Mouse (Mus musculus) midbrain, embryonic 13.5 days (tissue): ENCODE measurements at regions not wholly inside any gene's neighbourhood (a gene's known extent, or its start where the extent isn't known, plus 50 kb on each side); places are given as distances from the start of the nearest gene placed in this dataset.
A peak's percentile ranks its signal among the peaks of the same experiment; 100 is the strongest.

Experiments used
- ATAC-seq: fragments of 200-750 bp; cut with Nextera tagmentation; 2 replicates; pipeline ENCODE4 v1.8.0; 2017; ENCODE audit warnings: mild to moderate bottlenecking, moderate TSS enrichment, moderate library complexity
- H3K27ac ChIP-seq: fragments of 300-500 bp; sonication (generic); 2 replicates; pipeline ENCODE4 v1.5.1; 2015; ENCODE audit warnings: inconsistent platforms, mild to moderate bottlenecking, moderate library complexity
- H3K27me3 ChIP-seq: fragments of 300-500 bp; sonication (generic); 2 replicates; pipeline ENCODE4 v1.6.1; 2015; ENCODE audit warnings: mild to moderate bottlenecking, inconsistent platforms
- H3K36me3 ChIP-seq: fragments of 300-500 bp; sonication (generic); 2 replicates; pipeline ENCODE4 v1.6.1; 2015; ENCODE audit warnings: mild to moderate bottlenecking, inconsistent platforms
- H3K4me1 ChIP-seq: fragments of 300-500 bp; sonication (generic); replicated peaks from 2 replicates; pipeline ENCODE4 v1.6.1; 2015; ENCODE audit warnings: inconsistent platforms
- H3K4me2 ChIP-seq: fragments of 300-500 bp; sonication (generic); replicated peaks from 2 replicates; pipeline ENCODE4 v1.6.1; 2015; ENCODE audit warnings: moderate library complexity, mild to moderate bottlenecking, inconsistent platforms
- H3K4me3 ChIP-seq: fragments of 300-500 bp; sonication (generic); replicated peaks from 2 replicates; pipeline ENCODE4 v1.5.1; 2015; ENCODE audit warnings: mild to moderate bottlenecking, inconsistent platforms
- H3K9ac ChIP-seq: fragments of 300-500 bp; sonication (generic); replicated peaks from 2 replicates; pipeline ENCODE4 v1.6.1; 2015; ENCODE audit warnings: mild to moderate bottlenecking, inconsistent platforms
- H3K9me3 ChIP-seq: fragments of 300-500 bp; sonication (generic); 2 replicates; pipeline ENCODE4 v1.6.1; 2016; ENCODE audit warnings: mild to moderate bottlenecking, inconsistent platforms
- WGBS: fragments of 180-500 bp; shearing (Covaris S2); methylation state at CpG from one replicate; pipeline ENCODE4 v1.1.7; 2015; 5-methylcytosine and 5-hydroxymethylcytosine counted together

DNA sequence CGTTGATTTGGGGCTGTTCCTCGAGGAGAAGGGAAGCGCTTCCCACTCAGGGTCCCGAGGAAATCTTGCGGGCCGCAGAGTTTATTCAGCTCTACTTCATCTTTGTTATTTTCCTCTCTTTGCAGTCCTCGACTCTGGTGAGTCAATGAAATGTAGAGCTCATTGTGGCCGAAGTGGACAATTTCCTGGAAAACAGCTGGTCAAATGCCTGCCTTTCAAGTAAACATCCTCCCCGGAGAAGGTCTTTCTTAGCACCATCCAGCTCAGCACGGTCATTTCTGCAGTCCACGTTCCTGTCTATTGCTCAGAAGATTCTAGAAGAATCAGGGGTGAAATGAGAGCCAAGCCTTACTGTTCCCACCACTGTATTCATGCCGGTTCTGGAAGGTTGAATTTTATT, 133.0 kb downstream of the Bcas1 start:
- WGBS, result 87% methylated on average over 12 of the region's 12 CpGs

DNA sequence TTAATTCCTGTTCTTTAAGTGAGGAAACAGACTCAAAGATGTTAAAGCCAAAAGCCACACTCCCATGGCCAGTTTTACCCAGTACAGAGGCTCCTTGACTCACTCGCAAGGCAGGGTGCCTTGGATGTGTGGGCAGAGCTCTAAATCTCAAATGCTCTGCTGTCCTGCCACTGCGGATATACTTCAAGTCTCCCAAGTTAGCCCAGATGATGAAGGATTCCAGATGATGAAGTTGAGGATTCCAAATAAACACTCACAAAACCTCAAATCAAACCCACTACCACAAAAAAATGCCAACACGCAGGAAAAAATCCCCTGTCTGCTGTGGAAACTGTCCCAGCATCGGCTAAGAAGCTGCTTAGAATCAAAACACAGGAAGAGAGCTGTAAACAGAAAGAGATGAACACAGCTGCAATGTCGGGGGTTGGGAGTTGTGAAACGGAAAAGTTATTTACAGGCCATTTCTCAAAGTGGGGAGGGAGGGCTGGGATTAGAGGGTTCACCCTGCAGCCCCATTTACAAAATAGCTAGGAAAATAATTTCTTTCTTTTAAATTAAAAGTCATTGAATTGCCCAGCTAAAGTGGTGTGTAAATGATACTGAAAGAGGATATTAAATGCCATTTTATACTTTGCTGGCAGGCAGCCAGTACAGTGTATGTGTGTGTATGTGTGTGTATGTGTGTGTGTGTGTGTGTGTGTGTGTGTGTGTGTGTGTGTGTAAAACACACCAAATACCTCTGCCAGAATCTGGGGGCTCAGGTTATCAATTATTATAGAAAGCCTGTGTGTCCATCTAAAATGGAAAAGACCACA, 135.6 kb downstream of the Bcas1 start:
- H3K9ac ChIP-seq, result no peak overlapping the region
- H3K9me3 ChIP-seq, result no peaks in the 10 kb centered on the region
- 45% methylated on average over 6 of the region's 6 CpGs for WGBS
- ATAC-seq, result no peak
- H3K36me3 ChIP-seq, result no peaks in the 10 kb centered on the region
- no peak overlapping the region for H3K4me2 ChIP-seq
- no peak overlapping the region for H3K27ac ChIP-seq
- H3K4me1 ChIP-seq, result peaks cover 20% of the 10 kb centered on the region
- no peak overlapping the region for H3K4me3 ChIP-seq
- 0 out of 2 replicates have a peak, but pooled peaks cover 3% of the 10 kb centered on the region for H3K27me3 ChIP-seq

More for the DNA sequence above, 133.0 kb downstream of the Bcas1 start:
- H3K4me3 ChIP-seq, result no peak overlapping the region
- no peak for ATAC-seq
- H3K9ac ChIP-seq, result no peak overlapping the region
- H3K27ac ChIP-seq, result no peak overlapping the region
- H3K4me2 ChIP-seq, result no peak overlapping the region
- no peaks in the 10 kb centered on the region for H3K36me3 ChIP-seq
- H3K9me3 ChIP-seq, result no peaks in the 10 kb centered on the region
- H3K4me1 ChIP-seq, result no peaks in the 10 kb centered on the region
- H3K27me3 ChIP-seq, result no peaks in the 10 kb centered on the region

DNA sequence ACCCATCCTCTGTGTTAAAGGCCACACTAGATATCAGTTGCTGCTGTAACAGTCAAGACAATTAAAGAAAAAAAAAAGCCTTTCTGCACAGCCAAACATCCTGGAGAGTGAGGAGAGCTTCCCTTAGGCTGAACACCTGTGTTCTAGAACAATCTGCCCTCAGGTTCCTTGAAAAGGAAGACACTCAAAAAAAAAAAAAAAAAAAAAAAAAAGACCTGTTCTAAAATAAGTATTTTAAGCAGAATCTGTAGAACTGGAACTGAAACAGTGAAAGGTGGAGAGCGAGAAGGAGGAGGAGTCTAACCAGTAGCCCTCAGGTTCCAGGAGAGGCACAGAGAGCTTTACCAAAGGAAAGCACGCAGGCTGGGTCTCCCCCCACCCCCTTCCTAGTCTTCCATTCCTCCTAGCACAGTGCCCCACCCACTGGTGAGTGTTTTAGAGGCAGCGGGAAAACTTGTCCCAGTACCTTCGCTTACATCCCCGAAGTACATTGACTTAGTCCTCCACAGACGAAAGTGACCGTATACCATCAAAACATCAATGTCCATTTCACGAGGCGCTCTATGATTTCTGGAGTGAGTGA, 138.2 kb downstream of the Bcas1 start:
- H3K4me1 ChIP-seq, result peaks cover 29% of the 10 kb centered on the region

DNA sequence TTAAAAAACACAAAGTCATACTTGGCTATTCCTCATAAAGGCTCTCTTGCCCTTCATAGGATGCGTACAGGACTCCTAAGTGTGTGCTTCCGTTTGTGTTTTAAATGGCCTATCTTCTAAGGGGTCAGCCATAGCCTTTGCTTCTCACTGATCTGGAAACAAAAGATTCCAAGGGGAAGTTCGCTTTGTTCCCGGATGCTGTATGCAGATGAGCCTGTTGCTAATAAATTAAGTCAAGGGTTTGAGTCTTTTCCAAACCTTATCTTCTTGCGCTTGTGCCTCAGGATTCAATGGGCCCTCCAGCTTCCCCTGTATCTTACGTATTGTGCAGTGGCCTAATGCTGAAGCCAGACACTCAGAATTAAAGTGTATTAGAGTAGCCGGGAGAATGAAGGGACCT, 138.9 kb downstream of the Bcas1 start:
- no peaks in the 10 kb centered on the region for H3K36me3 ChIP-seq
- 46% methylated on average over 7 of the region's 7 CpGs for WGBS
- peaks cover 29% of the 10 kb centered on the region for H3K4me1 ChIP-seq
- H3K9ac ChIP-seq, result no peak overlapping the region
- peaks cover 7% of the 10 kb centered on the region; the same call in 1 of the 2 replicates for H3K27me3 ChIP-seq
- no peak overlapping the region for H3K4me3 ChIP-seq
- ATAC-seq, result no peak
- peak overlapping the region; percentile 45 for H3K27ac ChIP-seq
- H3K9me3 ChIP-seq, result no peaks in the 10 kb centered on the region
- H3K4me2 ChIP-seq, result peak overlapping the region; percentile 75; the same call in 1 of the 2 replicates

More for the DNA sequence above, 138.2 kb downstream of the Bcas1 start:
- Histone ChIP-seq H3K27me3 (peaks cover 7% of the 10 kb centered on the region; the same call in 1 of the 2 replicates), H3K4me3 (no peak overlapping the region), H3K36me3 (no peaks in the 10 kb centered on the region), H3K4me2 (no peak overlapping the region), H3K9me3 (no peaks in the 10 kb centered on the region), H3K27ac (no peak overlapping the region), H3K9ac (no peak overlapping the region)
- no peak for ATAC-seq
- 81% methylated on average over 9 of the region's 9 CpGs for WGBS

- peaks cover 7% of the 10 kb centered on the region; the same call in 1 of the 2 replicates for H3K27me3 ChIP-seq
- H3K9ac ChIP-seq, result no peak overlapping the region; the same call in 1 of the 2 replicates
- H3K4me3 ChIP-seq, result no peak overlapping the region; the same call in 1 of the 2 replicates
- ATAC-seq, result no peak
- H3K27ac ChIP-seq, result peak overlapping the region; percentile 45
- H3K36me3 ChIP-seq, result no peaks in the 10 kb centered on the region
- no peaks in the 10 kb centered on the region for H3K9me3 ChIP-seq
- H3K4me1 ChIP-seq, result peaks cover 29% of the 10 kb centered on the region
- 3% methylated on average over 11 of the region's 11 CpGs for WGBS
- H3K4me2 ChIP-seq, result peak overlapping the region; percentile 75
Observed at GRCm38 (mm10) chr2:170288196-170288595, 139.4 kb downstream of the Bcas1 start.

DNA sequence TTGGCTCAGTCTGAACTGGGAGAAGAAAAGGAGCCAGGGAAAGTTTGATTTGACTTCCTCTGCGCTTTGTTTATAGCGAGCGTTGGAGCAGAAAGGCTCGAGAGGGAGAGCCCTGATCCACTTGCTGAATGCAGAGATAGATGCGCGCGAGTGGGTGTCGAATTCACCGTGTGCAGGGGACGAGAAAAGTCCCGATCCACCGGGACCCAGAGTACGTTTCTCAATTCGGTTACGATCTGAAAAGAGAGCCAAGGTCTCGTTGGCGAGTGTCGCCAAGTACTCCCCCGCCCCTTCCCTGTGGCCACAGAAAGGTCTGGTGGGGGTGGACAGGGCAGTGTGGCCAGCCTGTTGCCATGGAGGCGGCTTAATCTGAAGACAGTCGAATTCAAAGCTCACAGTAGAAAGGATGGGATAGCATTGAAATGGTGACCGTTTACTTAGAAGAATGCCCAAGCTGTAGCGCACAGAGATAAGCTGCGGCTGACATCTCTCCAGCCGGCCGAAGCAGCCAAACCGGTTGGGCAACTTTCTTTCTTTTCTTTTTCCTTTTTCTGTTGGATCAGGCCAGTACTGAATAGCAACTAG, 139.5 kb upstream of the Zfp217 start:
- peak; percentile 79 for ATAC-seq
- Histone ChIP-seq H3K4me2 (peak overlapping the region; percentile 75), H3K27ac (peak overlapping the region; percentile 76), H3K9me3 (no peaks in the 10 kb centered on the region), H3K4me3 (peak overlapping the region; percentile 37), H3K9ac (peak overlapping the region; percentile 56), H3K36me3 (no peaks in the 10 kb centered on the region), H3K4me1 (peaks cover 29% of the 10 kb centered on the region), H3K27me3 (peaks cover 7% of the 10 kb centered on the region; the same call in 1 of the 2 replicates)
- WGBS, result under 1% methylated on average over 27 of the region's 27 CpGs

- H3K9ac ChIP-seq, result no peak overlapping the region
- 4% methylated on average over 8 of the region's 8 CpGs for WGBS
- no peaks in the 10 kb centered on the region for H3K36me3 ChIP-seq
Observed at GRCm38 (mm10) chr2:170286773-170287172, 138.9 kb upstream of the Zfp217 start.

GRCm38 (mm10) chr2:170282463-170282862, 134.6 kb upstream of the Zfp217 start:
- ATAC-seq, result no peak
- H3K4me1 ChIP-seq, result peaks cover 13% of the 10 kb centered on the region
- no peak overlapping the region for H3K27ac ChIP-seq
- H3K9me3 ChIP-seq, result no peaks in the 10 kb centered on the region
- 70% methylated on average over 6 of the region's 6 CpGs for WGBS
- H3K27me3 ChIP-seq, result peaks cover 4% of the 10 kb centered on the region; the same call in 1 of the 2 replicates
- no peak overlapping the region for H3K4me3 ChIP-seq
- no peaks in the 10 kb centered on the region for H3K36me3 ChIP-seq
- H3K4me2 ChIP-seq, result no peak overlapping the region
- H3K9ac ChIP-seq, result no peak overlapping the region

More at GRCm38 (mm10) chr2:170286773-170287172, 138.9 kb upstream of the Zfp217 start:
- no peak for ATAC-seq
- Histone ChIP-seq H3K4me2 (peak overlapping the region; percentile 75), H3K4me3 (peak overlapping the region; percentile 37; the same call in 1 of the 2 replicates), H3K4me1 (peaks cover 29% of the 10 kb centered on the region), H3K27ac (peak overlapping the region; percentile 76), H3K27me3 (peaks cover 7% of the 10 kb centered on the region; the same call in 1 of the 2 replicates), H3K9me3 (no peaks in the 10 kb centered on the region)

DNA sequence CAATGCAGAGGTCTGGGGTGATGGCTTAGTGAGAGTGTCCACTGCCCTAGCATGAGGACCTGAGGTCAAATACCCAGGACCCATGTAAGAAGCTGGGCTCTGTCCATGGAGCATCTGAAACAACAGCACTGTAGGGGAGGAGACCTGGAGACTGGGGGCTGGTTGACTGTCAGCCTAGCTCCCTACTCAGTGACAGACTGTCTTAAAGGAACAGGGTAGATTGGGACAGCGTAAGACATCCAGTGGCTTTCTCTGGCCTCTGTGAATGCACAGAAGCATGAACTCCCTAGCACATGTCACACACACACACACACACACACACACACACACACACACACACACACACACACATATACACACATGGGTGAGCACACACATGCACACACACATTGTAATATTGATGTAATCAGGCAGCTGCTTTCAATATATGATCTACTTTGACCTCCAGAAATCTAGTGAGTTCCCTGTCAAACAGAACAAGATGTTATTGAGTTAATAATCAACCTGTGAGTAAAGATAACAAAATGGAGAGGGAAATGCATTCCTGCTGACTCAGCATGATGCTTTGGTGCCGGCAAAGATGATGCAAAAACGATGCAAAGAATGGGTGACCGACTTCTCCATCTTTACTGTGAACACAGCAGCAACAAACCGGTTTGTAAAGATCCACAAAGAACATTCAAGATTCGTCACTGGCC, 133.6 kb upstream of the Zfp217 start:
- Histone ChIP-seq H3K27me3 (peaks cover 4% of the 10 kb centered on the region; the same call in 1 of the 2 replicates), H3K9ac (no peak overlapping the region), H3K36me3 (no peaks in the 10 kb centered on the region), H3K27ac (no peak overlapping the region), H3K9me3 (no peaks in the 10 kb centered on the region), H3K4me1 (peaks cover 3% of the 10 kb centered on the region), H3K4me2 (no peak overlapping the region), H3K4me3 (no peak overlapping the region)
- WGBS, result 81% methylated on average over 6 of the region's 6 CpGs
- no peak for ATAC-seq

DNA sequence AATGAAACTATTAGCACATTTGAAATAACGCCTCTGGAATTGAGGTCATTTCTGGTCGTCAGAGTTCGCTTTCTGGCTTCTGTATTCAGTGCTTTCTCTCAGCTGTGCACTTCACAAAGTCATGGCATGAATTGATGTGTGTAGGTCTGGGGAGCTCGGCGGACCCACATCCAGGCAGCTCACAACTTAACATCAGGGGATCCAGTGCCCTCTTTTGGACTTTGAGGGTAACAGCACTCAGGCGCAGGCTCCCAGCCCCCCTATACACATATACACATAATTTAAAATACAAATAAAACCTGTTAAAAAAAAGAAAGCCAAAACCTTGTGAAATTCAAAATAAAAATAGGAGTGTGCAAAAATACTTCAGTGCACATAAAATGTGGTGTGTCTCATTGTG, 132.8 kb upstream of the Zfp217 start:
- WGBS, result 69% methylated on average over 6 of the region's 6 CpGs
- no peaks in the 10 kb centered on the region for H3K36me3 ChIP-seq

GRCm38 (mm10) chr2:170277896-170278295, 130.0 kb upstream of the Zfp217 start:
- ATAC-seq, result no peak
- 87% methylated on average over 8 of the region's 8 CpGs for WGBS
- Histone ChIP-seq H3K4me2 (no peak overlapping the region), H3K9ac (no peak overlapping the region), H3K4me3 (no peak overlapping the region), H3K9me3 (no peaks in the 10 kb centered on the region), H3K4me1 (no peaks in the 10 kb centered on the region), H3K27me3 (no peaks in the 10 kb centered on the region), H3K36me3 (no peaks in the 10 kb centered on the region), H3K27ac (no peak overlapping the region)

More for the DNA sequence above, 132.8 kb upstream of the Zfp217 start:
- Histone ChIP-seq H3K27me3 (no peaks in the 10 kb centered on the region), H3K4me3 (no peak overlapping the region), H3K27ac (no peak overlapping the region), H3K9me3 (no peaks in the 10 kb centered on the region), H3K9ac (no peak overlapping the region), H3K4me1 (no peaks in the 10 kb centered on the region), H3K4me2 (no peak overlapping the region)
- no peak for ATAC-seq
